Mouse (Mus musculus) forebrain, postnatal 0 days (tissue): ENCODE measurements around the gene Pnpla2. TPM values are rescaled to one million over a fixed set of nuclear protein-coding genes. Genes with fewer than 3 reads are reported as not detected.

Experiments
- ATAC-seq: fragments of 200-750 bp; cut with Nextera tagmentation; 2 replicates; pipeline ENCODE4 v1.8.0; 2017; ENCODE audit warnings: mild to moderate bottlenecking, moderate library complexity
- DNase-seq: peaks from one replicate; pipeline ENCODE4 v3.0.0-alpha.2; 2015
- H3K27ac ChIP-seq: fragments of 300-500 bp; sonication (generic); 2 replicates; pipeline ENCODE4 v1.5.1; 2014; ENCODE audit warnings: low read depth, mild to moderate bottlenecking, antibody characterized with exemption, low read length, moderate library complexity, mixed read lengths
- H3K27me3 ChIP-seq: fragments of 300-500 bp; sonication (generic); 2 replicates; pipeline ENCODE4 v1.6.1; 2014; ENCODE audit warnings: mild to moderate bottlenecking, low read length, mixed read lengths; ENCODE audit not compliant: insufficient read depth
- H3K36me3 ChIP-seq: fragments of 300-500 bp; sonication (generic); 2 replicates; pipeline ENCODE4 v1.6.1; 2014; ENCODE audit warnings: mild to moderate bottlenecking, moderate library complexity; ENCODE audit not compliant: insufficient read depth
- H3K4me1 ChIP-seq: fragments of 300-500 bp; sonication (generic); 2 replicates; pipeline ENCODE4 v1.6.1; 2014; ENCODE audit warnings: antibody characterized with exemption; ENCODE audit not compliant: insufficient read depth
- H3K4me2 ChIP-seq: fragments of 300-500 bp; sonication (generic); 2 replicates; pipeline ENCODE4 v1.6.1; 2014; ENCODE audit warnings: low read depth, mild to moderate bottlenecking, moderate library complexity
- H3K4me3 ChIP-seq: fragments of 300-500 bp; sonication (generic); 2 replicates; pipeline ENCODE4 v1.5.1; 2014; ENCODE audit warnings: low read depth, low read length, mixed read lengths
- H3K9ac ChIP-seq: fragments of 300-500 bp; sonication (generic); 2 replicates; pipeline ENCODE4 v1.6.1; 2014; ENCODE audit warnings: mild to moderate bottlenecking
- H3K9me3 ChIP-seq: fragments of 300-500 bp; sonication (generic); 2 replicates; pipeline ENCODE4 v1.6.1; 2016; ENCODE audit warnings: low read length
- CTCF ChIP-seq: sonication (generic); IDR thresholded peaks from 2 replicates; pipeline ENCODE4 v1.5.1; 2016; ENCODE audit warnings: antibody characterized with exemption, control low read depth, low read depth
- WGBS: fragments of 180-500 bp; shearing (Covaris S2); extraction: QIAGEN DNeasy Blood & Tissue Kit; methylation state at CpG from one replicate; pipeline ENCODE4 v1.1.7; 2014; 5-methylcytosine and 5-hydroxymethylcytosine counted together
- polyA plus RNA-seq: library from polyadenylated mRNA; unstranded; fragments of >200 nt; fragmentation: Nextera tagmentation; extraction: Ambion mirVana; gene quantifications from 2 replicates; pipeline ENCODE4 v1.2.1, GENCODE M21; 2015
- total RNA-seq: library from RNA; depleted of rRNA; stranded (reverse); fragments of >200 nt; gene quantifications from 2 replicates; pipeline ENCODE4 v1.2.3, GENCODE M21; 2014

Pnpla2 gene
- total and polyA plus RNA-seq, 2 experiments from 2014 or later: 7.7 to 22.4 TPM

GRCm38 (mm10) chr7:141478270-141478748 lies 23.3 kb downstream of the Pnpla2 start:
- TF ChIP-seq CTCF: no peak
- H3K27ac ChIP-seq: no peak overlapping the region
- H3K36me3 ChIP-seq: no peaks in the 10 kb centered on the region
- no peak overlapping the region for H3K4me3 ChIP-seq
- no peak overlapping the region for H3K4me2 ChIP-seq
- H3K4me1 ChIP-seq: peaks cover 13% of the 10 kb centered on the region
- H3K9me3 ChIP-seq: no peaks in the 10 kb centered on the region
- WGBS: 78% methylated on average over 5 of the region's 5 CpGs
- H3K9ac ChIP-seq: no peak overlapping the region
- ATAC-seq (no peak), DNase-seq (no peak)
- H3K27me3 ChIP-seq: no peaks in the 10 kb centered on the region; the same call in 1 of the 2 replicates

- no peak overlapping the region for H3K9ac ChIP-seq
- DNase-seq: peak; percentile 83
- no peaks in the 10 kb centered on the region; the same call in 1 of the 2 replicates for H3K27me3 ChIP-seq
- no peaks in the 10 kb centered on the region for H3K9me3 ChIP-seq
- H3K36me3 ChIP-seq: no peaks in the 10 kb centered on the region
- H3K4me2 ChIP-seq: peak overlapping the region; percentile 94
- peak; percentile 93 for TF ChIP-seq CTCF
- WGBS: 10% methylated on average over 10 of the region's 10 CpGs
- peak overlapping the region; percentile 54 for H3K27ac ChIP-seq
- peak overlapping the region; percentile 60 for H3K4me3 ChIP-seq
- peak; percentile 74 for ATAC-seq
- 0 out of 2 replicates have a peak, but pooled peaks cover 4% of the 10 kb centered on the region for H3K4me1 ChIP-seq
These were observed 26.0 kb downstream of the Pnpla2 start for GRCm38 (mm10) chr7:141480842-141481497.

GRCm38 (mm10) chr7:141481498-141482401 lies 26.8 kb downstream of the Pnpla2 start:
- DNase-seq: peak; percentile 65
- WGBS: 1% methylated on average over 66 of the region's 81 CpGs
- Histone ChIP-seq H3K4me1 (0 out of 2 replicates have a peak, but pooled peaks cover 4% of the 10 kb centered on the region), H3K36me3 (no peaks in the 10 kb centered on the region), H3K9ac (peak overlapping the region; percentile 72), H3K9me3 (no peaks in the 10 kb centered on the region), H3K4me3 (peak overlapping the region; percentile 60), H3K4me2 (peak overlapping the region; percentile 94), H3K27ac (peak overlapping the region; percentile 59), H3K27me3 (no peaks in the 10 kb centered on the region; the same call in 1 of the 2 replicates)
- TF ChIP-seq CTCF: peak; percentile 40
- peak; percentile 65 for ATAC-seq

GRCm38 (mm10) chr7:141482531-141483024 lies 27.6 kb downstream of the Pnpla2 start:
- no peak for TF ChIP-seq CTCF
- WGBS: 6% methylated on average over 11 of the region's 11 CpGs
- no peaks in the 10 kb centered on the region for H3K9me3 ChIP-seq
- H3K4me3 ChIP-seq: peak overlapping the region; percentile 60
- H3K27ac ChIP-seq: peak overlapping the region; percentile 59; the same call in 1 of the 2 replicates
- no peaks in the 10 kb centered on the region for H3K36me3 ChIP-seq
- no peaks in the 10 kb centered on the region; the same call in 1 of the 2 replicates for H3K27me3 ChIP-seq
- H3K4me1 ChIP-seq: 0 out of 2 replicates have a peak, but pooled peaks cover 4% of the 10 kb centered on the region
- H3K9ac ChIP-seq: peak overlapping the region; percentile 72
- no peak for DNase-seq
- H3K4me2 ChIP-seq: peak overlapping the region; percentile 94
- ATAC-seq: no peak; the same call in none of the 2 replicates

GRCm38 (mm10) chr7:141483114-141483653 lies 28.2 kb downstream of the Pnpla2 start:
- DNase-seq (no peak), ATAC-seq (no peak)
- no peak overlapping the region for H3K27ac ChIP-seq
- H3K27me3 ChIP-seq: no peaks in the 10 kb centered on the region; the same call in 1 of the 2 replicates
- no peaks in the 10 kb centered on the region for H3K36me3 ChIP-seq
- peak overlapping the region; percentile 94 for H3K4me2 ChIP-seq
- TF ChIP-seq CTCF: no peak
- peak overlapping the region; percentile 60; the same call in 1 of the 2 replicates for H3K4me3 ChIP-seq
- 76% methylated on average over 6 of the region's 6 CpGs for WGBS
- H3K9ac ChIP-seq: no peak overlapping the region
- H3K4me1 ChIP-seq: 0 out of 2 replicates have a peak, but pooled peaks cover 4% of the 10 kb centered on the region
- H3K9me3 ChIP-seq: no peaks in the 10 kb centered on the region
